Mouse (Mus musculus) left cerebral cortex, postnatal 25 days (tissue): ENCODE measurements around the gene Gpn1. TPM values are rescaled to one million over a fixed set of nuclear protein-coding genes. Genes with fewer than 3 reads are reported as not detected.
A peak's percentile ranks its signal among the peaks of the same experiment; 100 is the strongest.
"Not testable (repeated sequence)": the region's sequence is repeated elsewhere in the genome, so short reads cannot be mapped to it uniquely, and the experiment has no call there.

ENCODE experiments used
- DNase-seq, 2 experiments: peaks; one replicate each; pipeline ENCODE4 v3.0.0; 2022; ENCODE audit warnings: low spot score in 2 of 2, mixed read lengths in 1 of 2
- intact Hi-C: fragments of 180-260 bp; cut with DNase I; formaldehyde crosslinking; loops from one replicate; pipeline ENCODE4 v1.15.1; 2025
- total RNA-seq, 2 experiments: library from RNA; stranded (reverse); gene quantifications; 2 replicates each; pipeline ENCODE4 v1.2.3; 2021

Gene Gpn1
- 10 to 100 TPM; 27.6 to 30.0 TPM for total RNA-seq

GRCm38 (mm10) chr5:31494513-31495297 is at the start of gene Gpn1:
Gpn1 (plus strand) TSS chr5:31494741.
- DNase-seq = peak; percentile 91 to 96
- intact Hi-C loops = no loop called here

DNA sequence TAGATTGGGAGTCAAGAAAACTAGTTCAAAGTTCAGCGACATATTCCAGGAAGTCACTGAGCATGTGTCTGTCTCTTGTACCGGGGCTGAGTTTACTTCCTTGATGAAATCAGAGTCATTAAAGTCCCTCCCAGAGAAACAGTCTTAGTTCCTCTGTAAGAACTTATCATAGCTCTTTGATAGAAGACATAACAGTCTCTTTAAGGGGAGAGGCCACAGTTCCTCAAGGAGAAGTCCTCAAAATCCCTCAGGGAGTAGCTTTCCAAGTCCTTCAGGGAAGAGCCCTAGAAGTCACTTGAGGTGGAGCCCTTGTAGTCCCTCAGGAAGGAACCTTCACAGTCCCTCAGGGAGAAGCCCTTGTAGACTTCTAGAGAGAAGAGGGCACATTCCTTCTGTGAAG is 43.2 kb upstream of the Gpn1 start:
- intact Hi-C loops = loop anchor here (5.0 kb wide), 1 partner anchor 229 kb away; the partner anchor contains the start of gene Ppm1g
- DNase-seq = no peak

- intact Hi-C loops = loop anchor here (5.0 kb wide), 1 partner anchor 230 kb away; the partner anchor contains the start of gene Ppm1g
- peak; percentile 92 to 97 for DNase-seq
Measured at GRCm38 (mm10) chr5:31451878-31452561, 42.5 kb upstream of the Gpn1 start, which contains the start of gene Zfp512. Zfp512 (plus strand) TSS chr5:31452431.

GRCm38 (mm10) chr5:31452562-31452878 is 42.0 kb upstream of the Gpn1 start:
- no peak for DNase-seq
- intact Hi-C loops = loop anchor here (5.0 kb wide), 1 partner anchor 230 kb away; the partner anchor contains the start of gene Ppm1g

- intact Hi-C loops = loop anchor here (5.0 kb wide), 1 partner anchor 231 kb away; the partner anchor contains the start of gene Ppm1g
- no peak for DNase-seq
Measured at GRCm38 (mm10) chr5:31452886-31453410, 41.6 kb upstream of the Gpn1 start.

DNA sequence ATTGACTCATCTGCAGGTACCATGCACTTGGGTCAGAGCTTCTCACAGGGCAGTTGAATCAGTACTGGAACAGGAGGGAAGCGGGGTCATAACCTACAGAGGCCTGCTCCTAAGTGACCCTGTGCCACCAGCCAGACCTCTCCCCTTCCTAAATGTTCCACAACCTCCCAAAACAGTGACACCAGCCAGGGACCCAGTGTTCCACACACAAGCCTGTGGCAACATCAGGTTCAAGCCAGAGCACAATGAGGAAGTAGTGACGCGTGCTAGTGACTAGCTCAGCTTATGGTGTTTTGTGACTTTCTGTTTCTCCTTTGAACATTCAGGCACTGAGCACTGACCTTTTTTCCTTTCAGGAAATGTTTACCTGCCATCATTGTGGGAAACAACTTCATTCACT is 26.7 kb upstream of the Gpn1 start:
- DNase-seq = no peak
- intact Hi-C loops = no loop called here

DNA sequence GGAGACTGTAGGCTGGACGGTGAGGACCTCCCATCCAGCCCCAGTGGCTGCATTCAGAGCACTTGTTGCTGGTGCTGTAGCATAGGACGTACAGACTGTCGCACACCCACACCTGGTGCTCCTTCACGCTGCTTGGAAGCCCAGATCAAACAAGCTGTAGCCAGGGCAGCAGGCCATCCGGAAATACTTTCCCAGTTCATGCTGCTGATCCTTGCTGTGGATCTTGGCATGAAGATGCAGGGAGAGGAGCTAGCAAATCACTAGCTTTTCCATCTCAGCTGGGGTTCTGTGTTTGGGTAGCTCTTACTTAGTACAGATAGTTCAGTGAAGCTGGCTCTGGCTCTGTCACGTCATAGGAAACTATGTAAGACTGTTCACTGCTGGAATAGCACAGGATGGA is 24.8 kb upstream of the Gpn1 start:
- intact Hi-C loops = no loop called here
- no peak for DNase-seq

GRCm38 (mm10) chr5:31470334-31470733 is 24.2 kb upstream of the Gpn1 start:
- intact Hi-C loops = no loop called here
- peak in 1 of 2 experiments; percentile 28 for DNase-seq

DNA sequence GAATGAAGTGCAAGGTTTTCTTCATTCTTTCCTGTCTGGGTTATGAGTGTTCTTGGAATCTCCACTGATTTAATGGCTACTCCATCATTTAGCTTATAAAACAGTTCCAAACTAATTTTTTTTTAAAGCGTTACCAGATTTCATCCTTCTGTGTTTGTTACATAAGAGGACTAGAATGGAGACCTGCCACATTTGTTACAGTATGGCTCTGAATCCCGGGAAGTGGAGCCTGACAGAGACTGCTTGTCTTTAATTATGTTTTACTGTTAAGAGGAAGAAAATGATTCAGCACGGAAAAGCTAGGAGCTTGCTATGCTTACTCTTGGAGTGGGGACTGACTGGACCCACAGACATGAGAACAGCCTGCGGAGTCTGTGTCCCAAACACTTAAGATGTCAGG is 14.0 kb upstream of the Gpn1 start:
- DNase-seq = peak in 1 of 2 experiments; percentile 7
- intact Hi-C loops = no loop called here

GRCm38 (mm10) chr5:31485440-31485839 is 9.1 kb upstream of the Gpn1 start, which contains the start of gene 4930548H24Rik:
4930548H24Rik (plus strand) TSS chr5:31485740.
- no peak for DNase-seq
- intact Hi-C loops = no loop called here

GRCm38 (mm10) chr5:31487889-31488288 is 6.7 kb upstream of the Gpn1 start:
- DNase-seq = no peak
- intact Hi-C loops = no loop called here

GRCm38 (mm10) chr5:31489116-31489769 is 5.3 kb upstream of the Gpn1 start:
- DNase-seq = no peak
- intact Hi-C loops = no loop called here

DNA sequence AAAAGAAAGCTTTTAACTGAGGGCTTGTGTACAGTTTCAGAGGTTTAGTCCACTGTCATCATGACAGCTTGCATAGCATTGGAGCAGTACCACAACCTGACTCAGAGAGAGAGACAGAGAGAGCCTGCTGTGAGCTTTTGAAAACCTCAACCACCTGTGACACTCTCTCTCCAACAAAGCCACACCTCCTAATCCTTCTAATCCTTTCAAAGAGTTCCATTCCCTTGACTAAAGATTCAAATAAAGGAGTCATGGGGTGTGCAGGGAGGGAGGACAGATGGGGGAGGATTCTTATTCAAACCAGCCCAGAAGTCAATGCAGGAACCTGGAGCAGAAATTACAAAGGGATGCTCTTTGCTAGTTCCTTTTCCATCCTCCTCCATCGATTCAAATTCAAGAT is 2.5 kb upstream of the Gpn1 start:
- intact Hi-C loops = no loop called here
- no peak for DNase-seq

- DNase-seq = no peak
- intact Hi-C loops = no loop called here
Measured at GRCm38 (mm10) chr5:31504843-31505242, 10.3 kb downstream of the Gpn1 start.

DNA sequence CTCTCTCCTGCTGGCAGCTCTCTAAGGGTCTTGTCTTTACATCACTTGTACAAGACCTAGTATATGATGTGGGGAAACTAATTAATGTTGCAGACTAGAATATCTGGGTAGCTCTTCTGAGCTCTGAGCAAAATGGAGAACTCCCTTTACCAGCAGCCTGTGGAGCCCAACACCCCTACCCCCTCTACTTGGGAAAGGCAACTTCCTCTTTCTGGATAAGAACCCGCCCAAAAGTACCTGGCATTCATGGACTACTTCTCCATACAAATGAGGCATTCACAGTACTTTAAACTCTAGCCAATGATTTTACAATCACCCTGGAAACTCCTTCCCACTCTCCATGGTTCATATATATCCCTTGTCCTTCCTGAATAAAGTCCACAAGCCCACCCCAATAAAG is 17.9 kb downstream of the Gpn1 start:
- DNase-seq = no peak
- intact Hi-C loops = no loop called here

DNA sequence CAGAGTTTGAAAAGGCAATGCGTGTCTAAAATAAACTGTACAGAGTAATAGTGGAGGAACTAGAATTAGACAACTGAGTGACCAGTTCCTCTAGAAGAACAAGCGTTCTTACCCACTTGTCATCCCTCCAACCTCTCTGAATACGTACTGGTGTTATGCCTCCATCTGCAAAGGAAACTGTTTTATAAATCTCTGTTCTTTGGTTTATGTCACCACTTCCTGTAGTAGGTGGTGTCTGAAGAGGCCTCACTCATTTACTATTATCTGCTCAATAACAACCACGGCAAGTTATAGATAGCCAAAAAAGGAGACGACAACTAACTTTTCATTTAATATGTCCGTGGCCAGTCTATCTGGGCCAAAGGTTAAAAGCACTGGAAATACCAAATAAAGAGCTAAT is 26.0 kb downstream of the Gpn1 start:
- DNase-seq = no peak
- intact Hi-C loops = no loop called here

- DNase-seq = peak; percentile 82
- intact Hi-C loops = no loop called here
Measured at GRCm38 (mm10) chr5:31526354-31527116, 32.0 kb downstream of the Gpn1 start, which contains the start of gene Slc4a1ap. Slc4a1ap (plus strand) TSS chr5:31526995.

- no peak for DNase-seq
- intact Hi-C loops = no loop called here
Measured at GRCm38 (mm10) chr5:31527117-31527680, 32.7 kb downstream of the Gpn1 start.

DNA sequence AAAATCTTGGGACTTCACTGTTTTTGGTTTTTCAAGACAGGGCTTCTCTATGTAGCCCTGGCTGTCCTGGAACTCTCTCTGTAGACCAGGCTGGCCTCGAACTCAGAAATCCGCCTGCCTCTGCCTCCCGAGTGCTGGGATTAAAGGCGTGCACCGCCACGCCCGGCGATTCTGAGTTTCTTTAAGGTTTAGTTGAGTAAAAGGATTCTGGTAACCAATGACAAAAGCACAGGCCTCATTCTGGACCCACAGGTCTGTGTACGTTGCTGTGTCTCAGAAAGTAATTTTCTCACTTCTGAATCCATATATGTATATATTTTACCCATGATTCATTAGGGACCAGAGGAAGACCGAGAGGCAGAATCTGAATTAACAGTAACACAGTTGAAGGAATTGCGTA is 33.2 kb downstream of the Gpn1 start, which contains the start of gene Supt7l:
TSS of gene Supt7l (minus strand) at position 101 of the 400 bp plus-strand sequence.
- intact Hi-C loops = not testable (repeated sequence)

More for the DNA sequence above, 33.2 kb downstream of the Gpn1 start, which contains the start of gene Supt7l:
- DNase-seq = not testable (repeated sequence)
